Mouse (Mus musculus): Measurements from ENCODE around the gene Prkcz. TPM values are rescaled to one million over a fixed set of nuclear protein-coding genes. Genes with fewer than 3 reads are reported as not detected.

Gene Prkcz
- polyA plus RNA-seq, 1 experiment from 2014 or later = 3.0 TPM

DNA sequence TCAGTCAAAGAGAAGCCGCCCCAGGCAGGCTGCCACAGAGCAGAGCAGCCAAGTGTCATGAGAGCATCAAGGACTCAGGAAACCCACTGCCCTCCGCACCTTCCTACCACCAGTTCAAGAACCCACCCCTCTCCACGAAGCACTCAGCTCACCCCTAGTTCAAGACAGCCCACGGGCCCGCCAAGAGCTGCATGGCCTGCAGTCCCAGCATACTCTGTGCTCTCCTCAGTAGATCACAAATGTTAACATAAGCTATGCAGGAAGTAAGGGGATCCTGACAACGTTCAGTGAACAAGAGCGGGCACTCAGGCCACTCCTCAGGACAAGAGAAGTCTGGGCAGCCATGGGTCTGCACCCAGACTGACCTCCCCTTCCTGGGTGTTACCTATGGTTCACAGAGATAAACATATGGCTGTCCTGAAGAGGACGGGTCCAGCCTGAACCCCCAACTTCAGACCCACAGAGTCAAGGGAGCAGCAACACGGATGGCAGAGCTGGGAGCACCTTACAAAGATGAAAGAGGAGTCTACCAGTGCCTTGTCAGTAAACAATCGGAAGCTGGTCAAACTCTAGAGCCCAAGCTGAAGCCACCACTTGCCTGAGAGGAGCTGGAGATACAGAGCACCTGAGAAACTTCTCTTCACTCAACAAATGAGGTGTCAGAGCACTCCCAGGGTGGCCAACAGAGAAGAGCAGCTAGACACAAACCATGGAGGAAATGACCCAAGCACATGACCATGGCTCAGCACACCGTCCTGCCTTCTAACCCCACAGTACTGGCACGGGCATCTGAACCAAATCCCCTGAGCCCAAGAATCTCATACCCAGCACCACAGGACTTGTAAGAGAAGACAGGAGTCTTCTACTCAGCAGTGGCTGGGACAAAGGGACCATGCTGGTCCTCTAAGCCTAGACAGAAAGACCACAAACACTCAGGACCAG, 141.6 kb downstream of the Prkcz start:
- Histone ChIP-seq H3K27ac (ENCODE audit: low read depth) (peak overlapping the region; percentile 30; the same call in 1 of the 2 replicates), H3K4me3 (ENCODE audit: low read depth, low read length) (peak overlapping the region; percentile 64), H3K4me2 (ENCODE audit: low read depth, low read length) (peak overlapping the region; percentile 74), H3K4me1 (ENCODE audit: insufficient read depth) (peaks cover 63% of the 10 kb centered on the region), H3K9ac (replicated peaks) (peak overlapping the region; percentile 47), H3K27me3 (ENCODE audit: insufficient read depth, low read length) (no peaks in the 10 kb centered on the region), H3K9me3 (ENCODE audit: low read length) (no peaks in the 10 kb centered on the region), H3K36me3 (replicated peaks; ENCODE audit: insufficient read depth, low read length) (no peaks in the 10 kb centered on the region)
- 40% methylated on average over 12 of the region's 12 CpGs for WGBS (ENCODE audit: insufficient replicate concordance)
- TF ChIP-seq CTCF (IDR thresholded peaks at IDR 0.05; ENCODE audit: low read depth) (no peak), EP300 (IDR thresholded peaks at IDR 0.05; ENCODE audit: low read depth) (no peak)
- ATAC-seq (no peak), DNase-seq (no peak)

DNA sequence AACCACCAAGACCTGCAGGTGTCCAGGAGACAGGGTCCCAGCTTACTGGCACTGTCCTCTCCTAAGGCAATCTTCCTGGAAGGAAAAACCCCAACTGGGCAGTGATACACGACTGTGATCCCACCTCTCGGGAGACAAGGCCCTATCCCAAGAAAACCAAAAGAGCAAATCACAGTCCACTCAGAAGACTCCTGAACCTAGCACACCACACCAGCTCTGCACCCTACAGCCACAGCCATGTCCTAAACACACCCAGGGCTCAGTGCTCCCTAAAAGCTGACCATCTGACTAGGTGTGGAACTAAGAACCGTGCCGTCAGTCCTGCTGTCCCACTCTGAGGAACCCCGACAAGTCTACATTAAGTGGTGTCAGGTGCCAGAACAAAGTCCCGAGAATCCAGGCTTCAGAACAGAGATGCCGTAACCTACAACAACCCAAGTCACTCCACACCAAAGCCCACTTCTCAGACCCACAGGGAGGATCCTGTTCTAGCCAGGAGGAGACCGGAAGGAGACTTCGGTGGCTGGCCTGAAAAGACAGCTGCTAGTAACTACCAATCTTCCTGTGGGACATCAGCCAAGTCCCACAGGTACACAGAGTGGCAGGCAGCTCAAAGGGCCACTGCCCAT, 142.9 kb downstream of the Prkcz start:
- ATAC-seq (no peak), DNase-seq (no peak)
- Histone ChIP-seq H3K4me1 (ENCODE audit: insufficient read depth) (peaks cover 73% of the 10 kb centered on the region), H3K9ac (replicated peaks) (no peak overlapping the region), H3K36me3 (replicated peaks; ENCODE audit: insufficient read depth, low read length) (no peaks in the 10 kb centered on the region), H3K4me3 (ENCODE audit: low read depth, low read length) (no peak overlapping the region), H3K27me3 (ENCODE audit: insufficient read depth, low read length) (no peaks in the 10 kb centered on the region), H3K4me2 (ENCODE audit: low read depth, low read length) (peak overlapping the region; percentile 74), H3K27ac (ENCODE audit: low read depth) (peak overlapping the region; percentile 41; the same call in 1 of the 2 replicates), H3K9me3 (ENCODE audit: low read length) (no peaks in the 10 kb centered on the region)
- no peak for TF ChIP-seq CTCF (IDR thresholded peaks at IDR 0.05; ENCODE audit: low read depth)
- TF ChIP-seq EP300 (IDR thresholded peaks at IDR 0.05; ENCODE audit: low read depth) = no peak
- WGBS (ENCODE audit: insufficient replicate concordance) = 59% methylated on average over 9 of the region's 9 CpGs

DNA sequence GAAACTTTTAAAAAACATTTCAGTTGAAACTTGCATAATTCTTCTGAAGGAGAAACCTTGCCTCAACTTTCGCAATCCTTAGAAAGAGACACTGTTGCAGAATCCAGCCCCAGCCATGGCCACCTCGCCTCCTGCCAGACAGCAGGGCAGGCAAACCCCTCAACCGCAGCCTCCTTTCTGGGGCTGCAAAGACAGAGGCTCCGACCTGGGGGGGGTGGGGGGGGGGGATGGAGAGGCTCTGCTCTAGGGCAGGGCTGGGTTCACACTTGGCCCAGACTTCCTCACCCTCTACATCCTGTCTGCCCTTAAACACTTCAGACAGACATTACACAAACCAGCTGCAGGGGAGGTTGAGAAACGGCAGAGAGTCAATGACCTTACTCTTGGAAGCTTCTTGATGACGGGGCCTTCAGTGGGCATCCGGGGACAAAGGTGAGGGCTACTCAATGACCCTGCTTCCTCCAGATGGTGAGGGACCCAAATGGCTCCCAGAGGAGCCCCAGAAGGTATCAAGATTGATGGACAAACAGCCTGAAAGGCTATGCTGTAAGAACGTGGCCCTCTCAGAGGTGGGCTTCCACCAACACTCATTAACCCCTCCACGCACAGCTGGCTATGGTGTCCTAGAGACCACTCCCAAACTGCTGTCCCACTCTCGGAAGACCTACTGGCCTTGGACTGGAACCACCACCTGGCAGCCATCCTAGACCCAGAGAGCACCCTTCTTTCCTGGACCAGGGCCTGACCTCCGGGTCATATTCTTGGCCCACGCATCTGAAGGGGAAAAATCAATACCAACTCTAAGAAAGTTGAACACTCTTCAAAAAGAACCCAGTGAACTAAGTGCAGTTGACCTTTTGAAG, 143.7 kb downstream of the Prkcz start:
- DNase-seq = peak; percentile 71
- Histone ChIP-seq H3K4me1 (ENCODE audit: insufficient read depth) (peaks cover 76% of the 10 kb centered on the region), H3K4me2 (ENCODE audit: low read depth, low read length) (peak overlapping the region; percentile 41), H3K9me3 (ENCODE audit: low read length) (no peaks in the 10 kb centered on the region), H3K4me3 (ENCODE audit: low read depth, low read length) (no peak overlapping the region), H3K27ac (ENCODE audit: low read depth) (peak overlapping the region; percentile 41), H3K27me3 (ENCODE audit: insufficient read depth, low read length) (no peaks in the 10 kb centered on the region), H3K36me3 (replicated peaks; ENCODE audit: insufficient read depth, low read length) (no peaks in the 10 kb centered on the region), H3K9ac (replicated peaks) (0 out of 2 replicates have a peak overlapping the region, but pooled peaks have one; percentile 18)
- TF ChIP-seq EP300 (IDR thresholded peaks at IDR 0.05; ENCODE audit: low read depth) (no peak), CTCF (IDR thresholded peaks at IDR 0.05; ENCODE audit: low read depth) (no peak)
- 31% methylated on average over 12 of the region's 12 CpGs for WGBS (ENCODE audit: insufficient replicate concordance)
- ATAC-seq = peak; percentile 50

DNA sequence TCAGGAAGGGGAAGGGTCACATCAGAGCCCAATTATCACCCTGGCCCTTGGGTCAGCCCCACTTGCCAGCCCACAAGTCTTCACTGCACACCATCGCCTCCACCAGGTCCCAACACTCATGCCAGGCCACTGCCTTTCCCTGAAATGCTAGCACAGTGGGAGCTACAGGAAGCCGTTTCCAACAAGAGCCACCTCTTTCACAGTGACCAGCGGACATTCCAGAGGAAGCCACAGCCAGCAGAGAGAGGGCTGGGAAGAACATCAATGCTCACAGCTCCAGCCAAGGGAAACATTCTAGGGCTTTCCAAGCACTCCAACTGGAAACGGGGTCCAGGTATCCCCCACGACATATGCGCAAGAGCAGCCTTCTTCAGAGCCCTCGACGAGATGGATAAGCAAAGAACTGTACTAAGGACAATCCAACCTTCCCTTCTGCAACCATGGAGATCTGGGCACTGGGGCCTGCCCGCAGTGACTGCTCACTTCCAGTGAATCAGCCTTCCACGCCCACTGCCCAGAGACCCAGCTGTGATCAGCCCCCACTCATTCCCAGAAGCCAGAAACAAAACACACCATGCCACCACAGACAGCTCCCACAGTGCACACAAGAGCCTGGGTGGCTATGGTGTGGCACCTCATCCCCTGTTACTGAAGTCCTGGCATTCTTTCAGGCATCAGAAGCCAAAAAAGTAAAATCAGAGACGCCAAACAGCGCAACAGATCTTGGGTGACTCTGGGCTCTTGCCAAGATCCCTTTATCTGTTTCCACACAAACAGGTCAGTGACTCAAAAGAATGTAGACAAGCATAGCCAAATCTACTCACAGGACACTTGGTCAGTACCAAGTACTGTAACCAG, 145.2 kb downstream of the Prkcz start:
- Histone ChIP-seq H3K9me3 (ENCODE audit: low read length) (no peaks in the 10 kb centered on the region), H3K9ac (replicated peaks) (no peak overlapping the region), H3K4me1 (ENCODE audit: insufficient read depth) (peaks cover 76% of the 10 kb centered on the region), H3K36me3 (replicated peaks; ENCODE audit: insufficient read depth, low read length) (no peaks in the 10 kb centered on the region; the same call in 1 of the 2 replicates), H3K27ac (ENCODE audit: low read depth) (0 out of 2 replicates have a peak overlapping the region, but pooled peaks have one; percentile 41), H3K4me2 (ENCODE audit: low read depth, low read length) (peak overlapping the region; percentile 41), H3K4me3 (ENCODE audit: low read depth, low read length) (no peak overlapping the region), H3K27me3 (ENCODE audit: insufficient read depth, low read length) (no peaks in the 10 kb centered on the region)
- ATAC-seq (no peak), DNase-seq (no peak)
- 62% methylated on average over 12 of the region's 12 CpGs for WGBS (ENCODE audit: insufficient replicate concordance)
- TF ChIP-seq EP300 (IDR thresholded peaks at IDR 0.05; ENCODE audit: low read depth) (no peak), CTCF (IDR thresholded peaks at IDR 0.05; ENCODE audit: low read depth) (0 out of 2 replicates have a peak, but pooled peaks have one; percentile 5)

DNA sequence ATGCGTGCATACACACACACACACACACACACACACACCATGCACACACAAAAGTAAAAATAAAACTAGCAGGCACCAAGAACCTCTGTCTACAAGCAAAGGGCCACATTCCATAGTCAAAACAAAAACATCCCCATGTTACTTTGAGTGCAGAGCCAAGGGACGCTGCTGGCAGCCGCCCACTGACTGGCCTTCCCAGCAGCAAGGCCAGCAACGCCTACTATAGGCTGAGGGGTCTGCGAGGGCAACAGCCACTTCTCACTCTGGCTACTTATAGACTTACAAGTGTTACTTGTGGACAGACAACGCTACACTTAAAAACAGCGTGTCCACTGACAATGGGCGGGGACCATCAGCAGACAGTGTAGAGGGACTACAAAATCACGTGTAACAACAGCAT, 146.0 kb downstream of the Prkcz start:
- Histone ChIP-seq H3K27me3 (ENCODE audit: insufficient read depth, low read length) (no peaks in the 10 kb centered on the region), H3K9me3 (ENCODE audit: low read length) (no peaks in the 10 kb centered on the region), H3K27ac (ENCODE audit: low read depth) (0 out of 2 replicates have a peak overlapping the region, but pooled peaks have one; percentile 23), H3K4me2 (ENCODE audit: low read depth, low read length) (peak overlapping the region; percentile 7; the same call in 1 of the 2 replicates), H3K9ac (replicated peaks) (no peak overlapping the region), H3K4me3 (ENCODE audit: low read depth, low read length) (no peak overlapping the region), H3K4me1 (ENCODE audit: insufficient read depth) (peaks cover 70% of the 10 kb centered on the region), H3K36me3 (replicated peaks; ENCODE audit: insufficient read depth, low read length) (no peaks in the 10 kb centered on the region; the same call in 1 of the 2 replicates)
- no peak for ATAC-seq
- no peak for TF ChIP-seq CTCF (IDR thresholded peaks at IDR 0.05; ENCODE audit: low read depth)
- no peak for TF ChIP-seq EP300 (IDR thresholded peaks at IDR 0.05; ENCODE audit: low read depth)
- 67% methylated on average over 9 of the region's 9 CpGs for WGBS (ENCODE audit: insufficient replicate concordance)
- DNase-seq = no peak
